Mouse (Mus musculus) heart, embryonic 15.5 days (tissue): ENCODE results near the gene Fxyd4. TPM values are rescaled to one million over a fixed set of nuclear protein-coding genes. Genes with fewer than 3 reads are reported as not detected.

ENCODE experiments used
- ATAC-seq: fragments of 200-750 bp; cut with Nextera tagmentation; replicated peaks from 2 replicates; pipeline ENCODE4 v1.8.0; 2017; ENCODE audit warnings: low read depth, moderate TSS enrichment; ENCODE audit not compliant: insufficient number of reproducible peaks, insufficient read depth, low FRiP score
- H3K27ac ChIP-seq: fragments of 300-500 bp; sonication (generic); 2 replicates; pipeline ENCODE4 v1.5.1; 2015; ENCODE audit warnings: mild to moderate bottlenecking, inconsistent platforms
- H3K27me3 ChIP-seq: fragments of 300-500 bp; sonication (generic); 2 replicates; pipeline ENCODE4 v1.6.1; 2015; ENCODE audit warnings: inconsistent platforms
- H3K36me3 ChIP-seq: fragments of 300-500 bp; sonication (generic); 2 replicates; pipeline ENCODE4 v1.6.1; 2015; ENCODE audit warnings: mild to moderate bottlenecking, inconsistent platforms
- H3K4me1 ChIP-seq: fragments of 300-500 bp; sonication (generic); replicated peaks from 2 replicates; pipeline ENCODE4 v1.6.1; 2015; ENCODE audit warnings: inconsistent platforms
- H3K4me2 ChIP-seq: fragments of 300-500 bp; sonication (generic); 2 replicates; pipeline ENCODE4 v1.6.1; 2015; ENCODE audit warnings: inconsistent platforms, mild to moderate bottlenecking, moderate library complexity
- H3K4me3 ChIP-seq: fragments of 300-500 bp; sonication (generic); 2 replicates; pipeline ENCODE4 v1.5.1; 2015; ENCODE audit warnings: mild to moderate bottlenecking, inconsistent platforms
- H3K9ac ChIP-seq: fragments of 300-500 bp; sonication (generic); 2 replicates; pipeline ENCODE4 v1.6.1; 2015; ENCODE audit warnings: mild to moderate bottlenecking, inconsistent platforms
- H3K9me3 ChIP-seq: fragments of 300-500 bp; sonication (generic); replicated peaks from 2 replicates; pipeline ENCODE4 v1.6.1; 2016; ENCODE audit warnings: inconsistent platforms
- WGBS: fragments of 180-500 bp; shearing (Covaris S2); methylation state at CpG from one replicate; pipeline ENCODE4 v1.1.7; 2015; ENCODE audit warnings: mixed read lengths; 5-methylcytosine and 5-hydroxymethylcytosine counted together
- microRNA-seq: library from miRNA; unstranded; fragments of <30 nt; microRNA quantifications from one replicate; pipeline ENCODE4, GENCODE M21; 2016
- polyA plus RNA-seq: library from polyadenylated mRNA; unstranded; fragments of >200 nt; fragmentation: Nextera tagmentation; extraction: Ambion mirVana; gene quantifications from 2 replicates; pipeline ENCODE4 v1.2.1, GENCODE M21; 2015

The Fxyd4 gene
- polyA plus RNA-seq, 1 experiment from 2014 or later = 1.7 TPM

DNA sequence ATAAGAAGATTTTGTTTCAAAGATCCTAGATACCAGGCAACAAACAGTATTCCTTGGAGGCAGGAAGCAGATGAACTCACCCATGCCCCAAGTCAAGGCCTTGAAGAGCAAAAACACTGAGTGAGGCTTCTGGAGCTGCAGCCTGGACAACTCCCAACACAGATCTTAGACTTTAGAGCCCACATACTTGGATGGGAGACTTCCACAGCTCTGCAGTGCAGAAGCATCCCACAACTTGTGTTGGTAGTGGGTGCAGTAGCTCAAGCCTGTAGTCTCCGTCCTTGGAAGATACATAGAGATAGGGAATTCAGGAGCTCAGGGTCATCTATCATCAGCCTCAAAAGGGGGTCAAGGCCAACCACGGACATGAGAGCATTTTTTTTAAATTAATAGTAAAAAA, 51.5 kb downstream of the Fxyd4 start:
- Histone ChIP-seq H3K9me3 (no peaks in the 10 kb centered on the region), H3K4me3 (no peak overlapping the region), H3K9ac (no peak overlapping the region), H3K27me3 (no peaks in the 10 kb centered on the region), H3K36me3 (no peaks in the 10 kb centered on the region), H3K4me2 (no peak overlapping the region), H3K4me1 (peaks cover 4% of the 10 kb centered on the region; the same call in 1 of the 2 replicates), H3K27ac (no peak overlapping the region)
- WGBS = 84% methylated on average over 2 of the region's 2 CpGs
- no peak for ATAC-seq

Small RNAs within 50 kb of the gene (microRNA-seq; reads per million reads assigned to microRNA genes)
- not detected for gene Gm25535

Other genes starting within 250 kb of the Fxyd4 start
- gene Zfp637, start 96.5 kb downstream of the Fxyd4 start, polyA plus RNA-seq = 60.9 and 73.8 TPM in 2 replicates
- gene Zfp239, start 75.6 kb downstream of the Fxyd4 start, polyA plus RNA-seq = 1.1 and 2.3 TPM in 2 replicates
- 424 and 511 TPM in 2 replicates for gene Hnrnpf, start 37.4 kb downstream of the Fxyd4 start, polyA plus RNA-seq
- gene Rasgef1a, start 73.7 kb upstream of the Fxyd4 start, polyA plus RNA-seq = 0.53 and 0.65 TPM in 2 replicates
- 10.7 and 10.8 TPM in 2 replicates for gene Csgalnact2, start 201.4 kb upstream of the Fxyd4 start, polyA plus RNA-seq